ENCODE assay signal across 25 mouse cellular contexts in the genomic region with DNA sequence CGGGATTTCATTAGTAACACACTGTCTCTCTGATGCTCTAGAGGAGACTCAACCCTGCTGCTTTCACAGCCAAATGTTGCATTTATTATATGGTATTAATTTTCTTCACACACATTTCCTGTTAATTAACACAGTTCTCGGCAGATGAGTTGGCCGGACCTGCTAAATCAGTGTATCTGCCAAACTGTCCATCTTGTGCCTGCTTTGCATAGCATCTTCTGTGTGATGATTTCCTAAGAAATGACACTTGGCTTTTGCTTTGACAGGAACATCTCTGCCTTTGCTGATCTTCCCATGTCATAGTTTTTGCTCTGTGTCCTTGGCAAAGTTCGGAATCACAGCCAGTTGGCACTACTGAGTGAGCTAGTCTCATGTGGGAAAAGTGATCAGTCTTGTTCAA.
"Had no signal": no experiment of that assay in that cellular context is flagged by ENCODE, and none has a peak within 500 bp of the region (broad histone marks: within the 10 kb centered on the region; RNA-seq: fewer than 3 reads in every experiment).

No protein-coding gene starts in this region.

- H3K9ac ChIP-seq: limb, embryonic 13.5 days; liver, embryonic 12.5 days; liver, embryonic 15.5 days; lung, embryonic 15.5 days; neural tube, embryonic 12.5 days; neural tube, embryonic 15.5 days had no signal

- H3K4me3 ChIP-seq: layer of hippocampus, adult 2 months; limb, embryonic 10.5 days; limb, embryonic 13.5 days; liver, embryonic 12.5 days; liver, embryonic 15.5 days; lung, embryonic 15.5 days; megakaryocyte, embryonic 14.5 days; neural tube, embryonic 12.5 days; neural tube, embryonic 15.5 days had no signal

- H3K27ac ChIP-seq: kidney, postnatal 0 days; layer of hippocampus, adult 2 months; limb, embryonic 10.5 days; limb, embryonic 13.5 days; liver, embryonic 12.5 days; liver, embryonic 15.5 days; lung, embryonic 15.5 days; neural tube, embryonic 12.5 days; neural tube, embryonic 15.5 days; stomach, postnatal 0 days had no signal

- ATAC-seq: liver, embryonic 12.5 days had no signal

- H3K36me3 ChIP-seq: limb, embryonic 10.5 days; limb, embryonic 13.5 days; liver, embryonic 12.5 days; liver, embryonic 15.5 days; lung, embryonic 15.5 days; neural tube, embryonic 12.5 days; neural tube, embryonic 15.5 days had no signal

- H3K27me3 ChIP-seq: limb, embryonic 13.5 days; liver, embryonic 12.5 days; liver, embryonic 15.5 days; lung, embryonic 15.5 days; neural tube, embryonic 12.5 days; neural tube, embryonic 15.5 days had no signal

- H3K4me1 ChIP-seq: limb, embryonic 10.5 days; limb, embryonic 13.5 days; liver, embryonic 12.5 days; liver, embryonic 15.5 days; neural tube, embryonic 12.5 days had no signal

- DNase-seq: kidney, postnatal 25 days; layer of hippocampus, adult 9-11 months; liver; lung, adult 18-20 months; lung, postnatal 10 days; lung, postnatal 36 days; midbrain, embryonic 14.5 days; right cerebral cortex, adult 18-20 months; right cerebral cortex, postnatal 14 days; right cerebral cortex, postnatal 4 days; thymus, adult 2 months; thymus, postnatal 14 days; thymus, postnatal 4 days had no signal

- H3K9me3 ChIP-seq: limb, embryonic 10.5 days; limb, embryonic 13.5 days; liver, embryonic 12.5 days; liver, embryonic 15.5 days; lung, embryonic 15.5 days; neural tube, embryonic 12.5 days; neural tube, embryonic 15.5 days had no signal

- H3K4me2 ChIP-seq: limb, embryonic 13.5 days; liver, embryonic 12.5 days; liver, embryonic 15.5 days; lung, embryonic 15.5 days; midbrain, embryonic 11.5 days; neural tube, embryonic 12.5 days; neural tube, embryonic 15.5 days had no signal
